ENCODE assay signal across 9 mouse cellular contexts in the genomic region with DNA sequence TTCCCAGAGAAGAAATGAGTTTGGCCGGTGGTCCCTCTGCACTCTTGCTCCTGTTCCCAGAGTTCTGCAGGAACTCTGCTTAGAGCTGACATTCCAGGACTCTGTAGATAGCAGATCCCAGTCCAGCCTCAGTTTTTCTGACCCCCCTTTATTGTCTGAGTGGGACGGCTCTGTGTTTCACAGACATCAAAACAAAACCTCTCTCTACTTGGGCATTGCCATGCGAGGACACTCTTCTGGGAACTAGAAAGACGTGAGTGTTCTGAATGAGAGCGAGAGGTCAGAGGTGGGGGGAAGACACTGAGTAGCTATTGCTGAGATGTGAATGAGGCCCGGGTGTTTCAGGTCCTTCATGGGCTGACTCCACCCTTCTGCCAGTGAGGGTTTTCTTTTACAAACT. TPM values are rescaled to one million over a fixed set of nuclear protein-coding genes. Genes with fewer than 3 reads are reported as not detected.
DNase-seq lines count a peak whose midpoint lies in the region; ATAC-seq lines count a peak whose summit lies in the region.
"Had no signal": no experiment of that assay in that cellular context is flagged by ENCODE, and none has a peak within 500 bp of the region (broad histone marks: within the 10 kb centered on the region; RNA-seq: fewer than 3 reads in every experiment).

No protein-coding gene starts in this region.

- WGBS in heart, embryonic 14.5 days = 18% methylated on average over 6 of the region's 6 CpGs
- WGBS in intestine, embryonic 15.5 days = 38% methylated on average over 6 of the region's 6 CpGs
- 44% methylated on average over 6 of the region's 6 CpGs for WGBS in stomach, embryonic 16.5 days

- no peak for DNase-seq in heart, postnatal 4 days
- DNase-seq in lung, postnatal 10 days = peak; percentile 9
- DNase-seq in lung, postnatal 4 days = no peak
- DNase-seq in right cerebral cortex, adult 2 months (ENCODE audit: low spot score in 2 of 2) = no peak

- H3K9ac ChIP-seq in heart, embryonic 14.5 days (ENCODE audit: low read length) = peak overlapping the region; percentile 18; the same call in 1 of the 2 replicates
- no peak overlapping the region for H3K9ac ChIP-seq in intestine, embryonic 15.5 days
- H3K9ac ChIP-seq in stomach, embryonic 16.5 days (ENCODE audit: low read length) = no peak overlapping the region

- no peaks in the 10 kb centered on the region for H3K36me3 ChIP-seq in heart, embryonic 14.5 days (ENCODE audit: control insufficient read depth, insufficient read depth, low read length)
- no peaks in the 10 kb centered on the region for H3K36me3 ChIP-seq in intestine, embryonic 15.5 days
- no peaks in the 10 kb centered on the region for H3K36me3 ChIP-seq in stomach, embryonic 16.5 days (ENCODE audit: control insufficient read depth, insufficient read depth, low read length)

- no peaks in the 10 kb centered on the region for H3K9me3 ChIP-seq in heart, embryonic 14.5 days (ENCODE audit: control insufficient read depth, low read length)
- no peaks in the 10 kb centered on the region for H3K9me3 ChIP-seq in intestine, embryonic 15.5 days
- H3K9me3 ChIP-seq in stomach, embryonic 16.5 days (replicated peaks; ENCODE audit: control insufficient read depth, low read length) = no peaks in the 10 kb centered on the region

- no peak overlapping the region for H3K4me2 ChIP-seq in heart, embryonic 14.5 days (ENCODE audit: low read length)
- H3K4me2 ChIP-seq in intestine, embryonic 15.5 days (replicated peaks) = no peak overlapping the region
- H3K4me2 ChIP-seq in stomach, embryonic 16.5 days (ENCODE audit: low read depth, low read length) = no peak overlapping the region

- H3K4me3 ChIP-seq in heart, embryonic 14.5 days (ENCODE audit: control insufficient read depth in 1 of 2, insufficient read depth in 1 of 2, low read depth in 1 of 2, low read length in 2 of 2) = no peak overlapping the region
- no peak overlapping the region for H3K4me3 ChIP-seq in intestine, embryonic 15.5 days (replicated peaks)
- no peak overlapping the region for H3K4me3 ChIP-seq in stomach, embryonic 16.5 days (replicated peaks; ENCODE audit: low read length)
- H3K4me3 ChIP-seq: erythroblast, embryonic 14.5 days had no signal

- peaks cover 36 to 44% of the 10 kb centered on the region in 2 experiments for H3K4me1 ChIP-seq in heart, embryonic 14.5 days (ENCODE audit: control insufficient read depth in 2 of 2, insufficient read depth in 2 of 2, low read length in 2 of 2)
- H3K4me1 ChIP-seq in intestine, embryonic 15.5 days (replicated peaks) = peaks cover 23% of the 10 kb centered on the region
- peaks cover 35% of the 10 kb centered on the region for H3K4me1 ChIP-seq in stomach, embryonic 16.5 days (ENCODE audit: control insufficient read depth, insufficient read depth, low read length)

- H3K27ac ChIP-seq in heart, embryonic 14.5 days (replicated peaks in 1 of 2; ENCODE audit: control insufficient read depth in 1 of 2, insufficient read depth in 1 of 2, low read depth in 2 of 2, low read length in 2 of 2) = peak overlapping the region; percentile 90 to 95
- H3K27ac ChIP-seq in intestine, embryonic 15.5 days = peak overlapping the region; percentile 91
- H3K27ac ChIP-seq in stomach, embryonic 16.5 days (ENCODE audit: low read length) = peak overlapping the region; percentile 94; the same call in 1 of the 2 replicates

- no peaks in the 10 kb centered on the region for H3K27me3 ChIP-seq in heart, embryonic 14.5 days (ENCODE audit: control insufficient read depth, insufficient read depth, low read length)
- no peaks in the 10 kb centered on the region for H3K27me3 ChIP-seq in intestine, embryonic 15.5 days (replicated peaks)
- no peaks in the 10 kb centered on the region for H3K27me3 ChIP-seq in stomach, embryonic 16.5 days (ENCODE audit: control insufficient read depth, insufficient read depth, low read length)

- ATAC-seq in heart, embryonic 14.5 days (ENCODE audit: insufficient number of reproducible peaks, insufficient read depth, low FRiP score, low read depth) = no peak
- ATAC-seq in intestine, embryonic 15.5 days = no peak
- no peak for ATAC-seq in stomach, embryonic 16.5 days (ENCODE audit: insufficient read depth, low FRiP score)
- no peak for ATAC-seq in frontal cortex, adult (ENCODE audit: low TSS enrichment)

RNA-seq across cellular contexts. Expression of a gene that starts 55.1 kb away (rescaled TPM):
- polyA plus RNA-seq in heart, embryonic 14.5 days (2014; fragmentation: Nextera tagmentation; extraction: Ambion mirVana) = 0.95 and 1.0 TPM in 2 replicates
- total RNA-seq in heart, postnatal 4 days (2021) = 10 to 100 TPM in 1 of 2 experiments, 1 to 10 TPM in 1; 7.2 to 10.1 TPM
- 0.48 and 0.49 TPM in 2 replicates for polyA plus RNA-seq in intestine, embryonic 15.5 days (2015; fragmentation: Nextera tagmentation; extraction: Ambion mirVana)
- polyA plus RNA-seq in stomach, embryonic 16.5 days (2015; fragmentation: Nextera tagmentation; extraction: Ambion mirVana) = 0.62 and 0.65 TPM in 2 replicates
- polyA plus RNA-seq: erythroblast, embryonic 14.5 days had no signal
